Mouse (Mus musculus): ENCODE data around the gene Grk6.

GRCm38 (mm10) chr13:55502405-55502804 is 57.5 kb downstream of the Grk6 start:
- no peak for TF ChIP-seq CTCF (IDR thresholded peaks at IDR 0.05; ENCODE audit: low read depth)
- TF ChIP-seq EP300 (IDR thresholded peaks at IDR 0.05; ENCODE audit: low read depth) = no peak

Measured in liver, embryonic 14.5 days (tissue).